Mouse (Mus musculus): ENCODE results near the gene Sh3bp5l. TPM values are rescaled to one million over a fixed set of nuclear protein-coding genes. Genes with fewer than 3 reads are reported as not detected.

The Sh3bp5l gene
- polyA plus RNA-seq, 2 experiments: 24.4 to 25.6 TPM

GRCm38 (mm10) chr11:58378763-58379278 is 48.3 kb downstream of the Sh3bp5l start, which contains the start of gene Lypd8:
Gene Lypd8 (plus strand): TSS chr11:58379043.
- no peak within 1 kb of the TSS for H3K27ac ChIP-seq (replicated peaks; ENCODE audit: low read depth, low read length)
- no peaks in the 10 kb centered on the region for H3K36me3 ChIP-seq (ENCODE audit: control insufficient read depth, insufficient read depth, low read length)
- ATAC-seq (ENCODE audit: low FRiP score, low read depth) (no peak), DNase-seq (ENCODE audit: low spot score) (no peak)
- WGBS: 73% methylated on average over 3 of the region's 3 CpGs
- no peak within 1 kb of the TSS for H3K4me2 ChIP-seq (replicated peaks; ENCODE audit: low read depth, low read length, severe bottlenecking)
- H3K9me3 ChIP-seq (ENCODE audit: control insufficient read depth, low read length): no peaks in the 10 kb centered on the region
- H3K4me1 ChIP-seq (ENCODE audit: control insufficient read depth, insufficient read depth, low read length): no peaks in the 10 kb centered on the region
- TF ChIP-seq POLR2A (IDR thresholded peaks at IDR 0.05; ENCODE audit: borderline replicate concordance, extremely low read depth, insufficient read depth, insufficient read length): no peak
- H3K9ac ChIP-seq (ENCODE audit: low read depth, low read length, severe bottlenecking): no peak within 1 kb of the TSS
- no peaks in the 10 kb centered on the region for H3K27me3 ChIP-seq (ENCODE audit: control insufficient read depth, insufficient read depth, low read length)
- H3K4me3 ChIP-seq (replicated peaks; ENCODE audit: low read length): no peak within 1 kb of the TSS

- H3K9ac ChIP-seq (ENCODE audit: low read depth, low read length, severe bottlenecking): no peak overlapping the region
Measured at GRCm38 (mm10) chr11:58379516-58379915, 49.0 kb downstream of the Sh3bp5l start.

DNA sequence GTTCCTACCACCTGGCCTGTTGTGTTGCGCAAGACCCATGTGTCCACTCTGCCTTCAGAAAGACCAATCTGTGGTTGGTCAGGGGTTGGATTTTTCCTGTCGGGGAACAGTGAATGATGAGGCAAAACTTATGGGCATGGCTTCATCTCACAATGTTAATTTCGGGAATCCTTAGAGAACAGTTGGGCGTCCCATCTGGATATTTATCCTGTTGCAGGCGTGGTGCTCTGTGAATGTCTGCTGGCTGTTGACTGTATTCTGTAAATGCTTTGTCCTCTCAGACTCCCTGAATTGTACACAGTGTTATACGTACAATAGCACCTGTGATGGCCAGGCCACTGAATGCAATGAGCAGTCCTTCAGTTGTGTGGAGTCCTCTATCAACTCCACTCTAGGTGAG is 51.9 kb downstream of the Sh3bp5l start:
- H3K36me3 ChIP-seq (ENCODE audit: control insufficient read depth, insufficient read depth, low read length): no peaks in the 10 kb centered on the region

More at GRCm38 (mm10) chr11:58379516-58379915, 49.0 kb downstream of the Sh3bp5l start:
- Histone ChIP-seq H3K9me3 (ENCODE audit: control insufficient read depth, low read length) (no peaks in the 10 kb centered on the region), H3K4me3 (replicated peaks; ENCODE audit: low read length) (no peak overlapping the region), H3K4me1 (ENCODE audit: control insufficient read depth, insufficient read depth, low read length) (no peaks in the 10 kb centered on the region), H3K27ac (replicated peaks; ENCODE audit: low read depth, low read length) (no peak overlapping the region), H3K4me2 (replicated peaks; ENCODE audit: low read depth, low read length, severe bottlenecking) (no peak overlapping the region), H3K36me3 (ENCODE audit: control insufficient read depth, insufficient read depth, low read length) (no peaks in the 10 kb centered on the region), H3K27me3 (ENCODE audit: control insufficient read depth, insufficient read depth, low read length) (no peaks in the 10 kb centered on the region)
- ATAC-seq (ENCODE audit: low FRiP score, low read depth) (no peak), DNase-seq (ENCODE audit: low spot score) (no peak)
- no peak for TF ChIP-seq POLR2A (IDR thresholded peaks at IDR 0.05; ENCODE audit: borderline replicate concordance, extremely low read depth, insufficient read depth, insufficient read length)
- WGBS: 76% methylated on average over 1 of the region's 1 CpGs

More for the DNA sequence above, 51.9 kb downstream of the Sh3bp5l start:
- TF ChIP-seq POLR2A (IDR thresholded peaks at IDR 0.05; ENCODE audit: borderline replicate concordance, extremely low read depth, insufficient read depth, insufficient read length): no peak
- Histone ChIP-seq H3K27me3 (ENCODE audit: control insufficient read depth, insufficient read depth, low read length) (no peaks in the 10 kb centered on the region), H3K4me1 (ENCODE audit: control insufficient read depth, insufficient read depth, low read length) (no peaks in the 10 kb centered on the region), H3K4me3 (replicated peaks; ENCODE audit: low read length) (no peak overlapping the region), H3K4me2 (replicated peaks; ENCODE audit: low read depth, low read length, severe bottlenecking) (no peak overlapping the region), H3K9ac (ENCODE audit: low read depth, low read length, severe bottlenecking) (no peak overlapping the region), H3K27ac (replicated peaks; ENCODE audit: low read depth, low read length) (no peak overlapping the region), H3K9me3 (ENCODE audit: control insufficient read depth, low read length) (no peaks in the 10 kb centered on the region)
- WGBS: 93% methylated on average over 6 of the region's 6 CpGs
- no peak for ATAC-seq (ENCODE audit: low FRiP score, low read depth)
- DNase-seq (ENCODE audit: low spot score): no peak

Other genes with a start within 250 kb of the Sh3bp5l start
- not detected in 2 replicates for gene Gm12248, start 237.6 kb upstream of the Sh3bp5l start, polyA plus RNA-seq (2012; rRNA removed)
- gene Gm12248, start 237.6 kb upstream of the Sh3bp5l start, polyA plus RNA-seq (2014; fragmentation: Nextera tagmentation; extraction: Ambion mirVana): not detected in 2 replicates
- 96.7 and 97.2 TPM in 2 replicates for gene Cnot8, start 226.6 kb upstream of the Sh3bp5l start, polyA plus RNA-seq (2012; rRNA removed)
- 90.1 and 99.1 TPM in 2 replicates for gene Cnot8, start 226.6 kb upstream of the Sh3bp5l start, polyA plus RNA-seq (2014; fragmentation: Nextera tagmentation; extraction: Ambion mirVana)
- gene Gemin5, start 162.2 kb upstream of the Sh3bp5l start, polyA plus RNA-seq (2012; rRNA removed): 14.8 and 15.4 TPM in 2 replicates
- 16.8 and 22.4 TPM in 2 replicates for gene Gemin5, start 162.2 kb upstream of the Sh3bp5l start, polyA plus RNA-seq (2014; fragmentation: Nextera tagmentation; extraction: Ambion mirVana)
- gene Mrpl22, start 159.1 kb upstream of the Sh3bp5l start, polyA plus RNA-seq (2012; rRNA removed): 68.2 and 84.4 TPM in 2 replicates
- gene Mrpl22, start 159.1 kb upstream of the Sh3bp5l start, polyA plus RNA-seq (2014; fragmentation: Nextera tagmentation; extraction: Ambion mirVana): 120 and 123 TPM in 2 replicates
- gene Igtp, start 131.2 kb upstream of the Sh3bp5l start, polyA plus RNA-seq (2012; rRNA removed): 3.6 and 4.1 TPM in 2 replicates
- gene Igtp, start 131.2 kb upstream of the Sh3bp5l start, polyA plus RNA-seq (2014; fragmentation: Nextera tagmentation; extraction: Ambion mirVana): 5.1 and 5.2 TPM in 2 replicates
- gene Irgm2, start 131.1 kb upstream of the Sh3bp5l start, polyA plus RNA-seq (2012; rRNA removed): 2.2 and 2.3 TPM in 2 replicates
- gene Irgm2, start 131.1 kb upstream of the Sh3bp5l start, polyA plus RNA-seq (2014; fragmentation: Nextera tagmentation; extraction: Ambion mirVana): 2.3 and 2.9 TPM in 2 replicates
- 0.06 and 0.09 TPM in 2 replicates for gene 4930438A08Rik, start 55.9 kb upstream of the Sh3bp5l start, polyA plus RNA-seq (2012; rRNA removed)
- 0.47 TPM in 1 of 2 replicates, not detected in the other for gene 4930438A08Rik, start 55.9 kb upstream of the Sh3bp5l start, polyA plus RNA-seq (2014; fragmentation: Nextera tagmentation; extraction: Ambion mirVana)
- 66.0 and 74.7 TPM in 2 replicates for gene Zfp692, start 23.7 kb upstream of the Sh3bp5l start, polyA plus RNA-seq (2012; rRNA removed)
- gene Zfp692, start 23.7 kb upstream of the Sh3bp5l start, polyA plus RNA-seq (2014; fragmentation: Nextera tagmentation; extraction: Ambion mirVana): 18.3 and 18.8 TPM in 2 replicates
- gene Zfp672, start 385 bp upstream of the Sh3bp5l start, polyA plus RNA-seq (2012; rRNA removed): 35.2 and 44.3 TPM in 2 replicates
- gene Zfp672, start 385 bp upstream of the Sh3bp5l start, polyA plus RNA-seq (2014; fragmentation: Nextera tagmentation; extraction: Ambion mirVana): 40.7 and 42.4 TPM in 2 replicates
- gene Lypd8, start 48.3 kb downstream of the Sh3bp5l start, polyA plus RNA-seq (2012; rRNA removed): 0.06 and 0.44 TPM in 2 replicates
- gene Lypd8, start 48.3 kb downstream of the Sh3bp5l start, polyA plus RNA-seq (2014; fragmentation: Nextera tagmentation; extraction: Ambion mirVana): not detected in 2 replicates
- not detected in 2 replicates for gene 1810065E05Rik, start 90.4 kb downstream of the Sh3bp5l start, polyA plus RNA-seq (2012; rRNA removed)
- not detected in 2 replicates for gene 1810065E05Rik, start 90.4 kb downstream of the Sh3bp5l start, polyA plus RNA-seq (2014; fragmentation: Nextera tagmentation; extraction: Ambion mirVana)
- not detected in 2 replicates for gene Gm12253, start 101.8 kb downstream of the Sh3bp5l start, polyA plus RNA-seq (2012; rRNA removed)
- gene Gm12253, start 101.8 kb downstream of the Sh3bp5l start, polyA plus RNA-seq (2014; fragmentation: Nextera tagmentation; extraction: Ambion mirVana): not detected in 2 replicates
- not detected in 2 replicates for gene Lypd9, start 122.2 kb downstream of the Sh3bp5l start, polyA plus RNA-seq (2012; rRNA removed)
- gene Lypd9, start 122.2 kb downstream of the Sh3bp5l start, polyA plus RNA-seq (2014; fragmentation: Nextera tagmentation; extraction: Ambion mirVana): not detected in 2 replicates
- gene Olfr30, start 131.5 kb downstream of the Sh3bp5l start, polyA plus RNA-seq (2012; rRNA removed): not detected in 2 replicates
- gene Olfr30, start 131.5 kb downstream of the Sh3bp5l start, polyA plus RNA-seq (2014; fragmentation: Nextera tagmentation; extraction: Ambion mirVana): not detected in 2 replicates
- not detected in 2 replicates for gene Olfr332, start 161.8 kb downstream of the Sh3bp5l start, polyA plus RNA-seq (2012; rRNA removed)
- not detected in 2 replicates for gene Olfr332, start 161.8 kb downstream of the Sh3bp5l start, polyA plus RNA-seq (2014; fragmentation: Nextera tagmentation; extraction: Ambion mirVana)
- not detected in 2 replicates for gene Olfr331, start 171.8 kb downstream of the Sh3bp5l start, polyA plus RNA-seq (2012; rRNA removed)
- gene Olfr331, start 171.8 kb downstream of the Sh3bp5l start, polyA plus RNA-seq (2014; fragmentation: Nextera tagmentation; extraction: Ambion mirVana): not detected in 2 replicates
- gene Olfr330, start 204.1 kb downstream of the Sh3bp5l start, polyA plus RNA-seq (2012; rRNA removed): 0.06 TPM in 1 of 2 replicates, not detected in the other
- not detected in 2 replicates for gene Olfr330, start 204.1 kb downstream of the Sh3bp5l start, polyA plus RNA-seq (2014; fragmentation: Nextera tagmentation; extraction: Ambion mirVana)
- gene Olfr329-ps, start 215.7 kb downstream of the Sh3bp5l start, polyA plus RNA-seq (2012; rRNA removed): 0.09 TPM in 1 of 2 replicates, not detected in the other
- gene Olfr329-ps, start 215.7 kb downstream of the Sh3bp5l start, polyA plus RNA-seq (2014; fragmentation: Nextera tagmentation; extraction: Ambion mirVana): not detected in 2 replicates
- gene Olfr328, start 224.9 kb downstream of the Sh3bp5l start, polyA plus RNA-seq (2012; rRNA removed): 0.01 TPM in 1 of 2 replicates, not detected in the other
- 0.07 and 0.11 TPM in 2 replicates for gene Olfr328, start 224.9 kb downstream of the Sh3bp5l start, polyA plus RNA-seq (2014; fragmentation: Nextera tagmentation; extraction: Ambion mirVana)
- gene Olfr224, start 239.8 kb downstream of the Sh3bp5l start, polyA plus RNA-seq (2012; rRNA removed): 0.09 and 0.15 TPM in 2 replicates
- not detected in 2 replicates for gene Olfr224, start 239.8 kb downstream of the Sh3bp5l start, polyA plus RNA-seq (2014; fragmentation: Nextera tagmentation; extraction: Ambion mirVana)
- not detected in 2 replicates for gene Olfr325, start 247.0 kb downstream of the Sh3bp5l start, polyA plus RNA-seq (2012; rRNA removed)
- not detected in 2 replicates for gene Olfr325, start 247.0 kb downstream of the Sh3bp5l start, polyA plus RNA-seq (2014; fragmentation: Nextera tagmentation; extraction: Ambion mirVana)